Mouse (Mus musculus) embryonic fibroblast, embryonic 13.5 days (primary cell): Measurements from ENCODE around the gene Pkdcc.

Source experiments
- CTCF ChIP-seq: IDR thresholded peaks from 2 replicates; pipeline ENCODE4 v1.5.1; 2011; ENCODE audit warnings: mild to moderate bottlenecking, control low read depth, low read length, moderate library complexity, borderline replicate concordance; ENCODE audit not compliant: insufficient read depth
- POLR2A ChIP-seq: IDR thresholded peaks from 2 replicates; pipeline ENCODE4 v1.6.1; 2011; ENCODE audit warnings: low read depth, mild to moderate bottlenecking, control low read depth, low read length, moderate library complexity

DNA sequence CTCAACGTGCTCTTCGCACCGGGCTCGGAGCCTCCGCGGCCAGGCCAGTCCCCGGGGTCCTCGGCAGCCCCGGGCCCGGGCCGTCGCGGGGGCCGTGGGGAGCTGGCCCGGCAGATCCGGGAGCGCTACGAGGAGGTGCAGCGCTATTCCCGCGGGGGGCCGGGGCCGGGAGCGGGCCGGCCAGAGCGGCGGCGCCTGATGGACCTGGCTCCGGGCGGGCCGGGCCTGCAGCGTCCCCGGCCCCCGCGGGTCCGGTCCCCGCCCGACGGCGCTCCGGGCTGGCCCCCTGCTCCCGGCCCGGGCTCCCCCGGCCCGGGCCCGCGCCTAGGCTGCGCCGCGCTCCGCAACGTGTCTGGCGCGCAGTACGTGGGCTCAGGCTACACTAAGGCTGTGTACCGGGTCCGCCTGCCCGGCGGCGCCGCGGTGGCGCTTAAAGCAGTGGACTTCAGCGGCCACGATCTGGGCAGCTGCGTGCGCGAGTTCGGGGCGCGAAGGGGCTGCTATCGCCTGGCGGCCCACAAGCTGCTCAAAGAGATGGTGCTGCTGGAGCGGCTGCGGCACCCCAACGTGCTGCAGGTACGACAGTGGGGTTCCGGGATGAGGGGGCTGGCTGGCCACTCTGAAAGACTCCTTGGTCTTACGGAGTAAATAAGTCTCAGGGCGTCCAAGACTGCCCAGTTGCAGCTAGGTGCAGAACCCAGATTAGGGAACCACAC lies 595 bp downstream of the Pkdcc start:
- TF ChIP-seq CTCF = no peak
- no peak for TF ChIP-seq POLR2A
